Mouse (Mus musculus) lung, embryonic 14.5 days (tissue): ENCODE data around the gene Fgd3. TPM values are rescaled to one million over a fixed set of nuclear protein-coding genes. Genes with fewer than 3 reads are reported as not detected.

Source experiments
- ATAC-seq: fragments of 200-750 bp; cut with Nextera tagmentation; 2 replicates; pipeline ENCODE4 v1.8.0; 2017; ENCODE audit warnings: mild to moderate bottlenecking, moderate TSS enrichment, moderate library complexity; ENCODE audit not compliant: insufficient read depth
- DNase-seq: peaks from one replicate; pipeline ENCODE4 v3.0.0-alpha.2; 2015
- H3K27ac ChIP-seq: fragments of 300-500 bp; sonication (generic); 2 replicates; pipeline ENCODE4 v1.5.1; 2014; ENCODE audit warnings: low read depth, mild to moderate bottlenecking, moderate library complexity
- H3K27me3 ChIP-seq: fragments of 300-500 bp; sonication (generic); 2 replicates; pipeline ENCODE4 v1.6.1; 2014; ENCODE audit warnings: low read length, control low read depth; ENCODE audit not compliant: insufficient read depth
- H3K36me3 ChIP-seq: fragments of 300-500 bp; sonication (generic); 2 replicates; pipeline ENCODE4 v1.6.1; 2014; ENCODE audit warnings: control low read depth; ENCODE audit not compliant: insufficient read depth
- H3K4me1 ChIP-seq: fragments of 300-500 bp; sonication (generic); 2 replicates; pipeline ENCODE4 v1.6.1; 2014; ENCODE audit warnings: antibody characterized with exemption, control low read depth; ENCODE audit not compliant: insufficient read depth
- H3K4me2 ChIP-seq: fragments of 300-500 bp; sonication (generic); 2 replicates; pipeline ENCODE4 v1.6.1; 2014; ENCODE audit warnings: mild to moderate bottlenecking
- H3K4me3 ChIP-seq: fragments of 300-500 bp; sonication (generic); 2 replicates; pipeline ENCODE4 v1.5.1; 2014; ENCODE audit warnings: low read depth, low read length
- H3K9ac ChIP-seq: fragments of 300-500 bp; sonication (generic); 2 replicates; pipeline ENCODE4 v1.6.1; 2014
- H3K9me3 ChIP-seq: fragments of 300-500 bp; sonication (generic); 2 replicates; pipeline ENCODE4 v1.6.1; 2016; ENCODE audit warnings: low read depth, low read length, control low read depth
- CTCF ChIP-seq: IDR thresholded peaks from 2 replicates; pipeline ENCODE4 v1.5.1; 2016; ENCODE audit warnings: antibody characterized with exemption, low read depth
- WGBS: fragments of 180-500 bp; shearing (Covaris S2); extraction: QIAGEN DNeasy Blood & Tissue Kit; methylation state at CpG from one replicate; pipeline ENCODE4 v1.1.7; 2014; 5-methylcytosine and 5-hydroxymethylcytosine counted together
- polyA plus RNA-seq: library from polyadenylated mRNA; unstranded; fragments of >200 nt; fragmentation: Nextera tagmentation; extraction: Ambion mirVana; gene quantifications from 2 replicates; pipeline ENCODE4 v1.2.1, GENCODE M21; 2014

Fgd3 gene
- polyA plus RNA-seq, 1 experiment from 2014 or later: 0.42 TPM

GRCm38 (mm10) chr13:49324871-49325270 lies 4.8 kb upstream of the Fgd3 start:
- H3K4me1 ChIP-seq: no peaks in the 10 kb centered on the region
- H3K4me2 ChIP-seq: no peak overlapping the region
- H3K4me3 ChIP-seq: no peak overlapping the region
- no peak overlapping the region for H3K9ac ChIP-seq
- no peak overlapping the region for H3K27ac ChIP-seq
- no peaks in the 10 kb centered on the region for H3K36me3 ChIP-seq
- H3K27me3 ChIP-seq: no peaks in the 10 kb centered on the region
- no peak for TF ChIP-seq CTCF
- DNase-seq (no peak), ATAC-seq (no peak)
- WGBS: 81% methylated on average over 5 of the region's 5 CpGs
- no peaks in the 10 kb centered on the region for H3K9me3 ChIP-seq

- 84% methylated on average over 5 of the region's 5 CpGs for WGBS
- Histone ChIP-seq H3K36me3 (no peaks in the 10 kb centered on the region), H3K9me3 (no peaks in the 10 kb centered on the region), H3K4me2 (no peak overlapping the region), H3K9ac (no peak overlapping the region), H3K27me3 (no peaks in the 10 kb centered on the region), H3K27ac (no peak overlapping the region), H3K4me1 (no peaks in the 10 kb centered on the region), H3K4me3 (no peak overlapping the region)
- TF ChIP-seq CTCF: no peak
- DNase-seq: no peak
- no peak for ATAC-seq
Observed at GRCm38 (mm10) chr13:49322739-49323138, 2.6 kb upstream of the Fgd3 start.

GRCm38 (mm10) chr13:49322169-49322568 lies 2.1 kb upstream of the Fgd3 start:
- no peak overlapping the region for H3K4me2 ChIP-seq
- TF ChIP-seq CTCF: no peak
- WGBS: 74% methylated on average over 5 of the region's 5 CpGs
- DNase-seq: no peak
- no peaks in the 10 kb centered on the region for H3K9me3 ChIP-seq
- H3K36me3 ChIP-seq: no peaks in the 10 kb centered on the region
- no peak overlapping the region for H3K4me3 ChIP-seq
- no peak overlapping the region for H3K9ac ChIP-seq
- ATAC-seq: no peak
- H3K27ac ChIP-seq: no peak overlapping the region
- no peaks in the 10 kb centered on the region for H3K4me1 ChIP-seq
- H3K27me3 ChIP-seq: no peaks in the 10 kb centered on the region

GRCm38 (mm10) chr13:49321452-49321851 lies 1.3 kb upstream of the Fgd3 start:
- no peak for ATAC-seq
- no peak for TF ChIP-seq CTCF
- no peak for DNase-seq
- Histone ChIP-seq H3K27ac (no peak overlapping the region), H3K36me3 (no peaks in the 10 kb centered on the region), H3K9ac (no peak overlapping the region), H3K9me3 (no peaks in the 10 kb centered on the region), H3K4me1 (no peaks in the 10 kb centered on the region), H3K4me3 (no peak overlapping the region), H3K27me3 (no peaks in the 10 kb centered on the region), H3K4me2 (no peak overlapping the region)
- WGBS: 58% methylated on average over 3 of the region's 3 CpGs

- H3K4me2 ChIP-seq: peak overlapping the region; percentile 62
- no peaks in the 10 kb centered on the region for H3K9me3 ChIP-seq
- no peaks in the 10 kb centered on the region for H3K4me1 ChIP-seq
- no peak overlapping the region for H3K9ac ChIP-seq
- H3K27ac ChIP-seq: no peak overlapping the region
- DNase-seq (no peak), ATAC-seq (peak; percentile 36; the same call in 1 of the 2 replicates)
- WGBS: 74% methylated on average over 1 of the region's 1 CpGs
- no peaks in the 10 kb centered on the region for H3K27me3 ChIP-seq
- no peak overlapping the region for H3K4me3 ChIP-seq
- no peaks in the 10 kb centered on the region for H3K36me3 ChIP-seq
- no peak for TF ChIP-seq CTCF
Observed at GRCm38 (mm10) chr13:49320514-49320913, 403 bp upstream of the Fgd3 start.

- TF ChIP-seq CTCF: no peak
- ATAC-seq (no peak), DNase-seq (no peak)
- no peak overlapping the region for H3K4me2 ChIP-seq
- no peaks in the 10 kb centered on the region for H3K36me3 ChIP-seq
- 83% methylated on average over 7 of the region's 7 CpGs for WGBS
- no peak overlapping the region for H3K9ac ChIP-seq
- no peak overlapping the region for H3K27ac ChIP-seq
- no peaks in the 10 kb centered on the region for H3K27me3 ChIP-seq
- no peaks in the 10 kb centered on the region for H3K4me1 ChIP-seq
- H3K9me3 ChIP-seq: no peaks in the 10 kb centered on the region
- no peak overlapping the region for H3K4me3 ChIP-seq
Observed at GRCm38 (mm10) chr13:49317914-49318313, 2.2 kb downstream of the Fgd3 start.

GRCm38 (mm10) chr13:49317508-49317907 lies 2.6 kb downstream of the Fgd3 start:
- Histone ChIP-seq H3K27ac (no peak overlapping the region), H3K27me3 (no peaks in the 10 kb centered on the region), H3K4me2 (no peak overlapping the region), H3K9me3 (no peaks in the 10 kb centered on the region), H3K9ac (no peak overlapping the region), H3K36me3 (no peaks in the 10 kb centered on the region), H3K4me1 (no peaks in the 10 kb centered on the region), H3K4me3 (no peak overlapping the region)
- WGBS: 65% methylated on average over 6 of the region's 6 CpGs
- no peak for TF ChIP-seq CTCF
- DNase-seq (no peak), ATAC-seq (no peak)

GRCm38 (mm10) chr13:49316386-49317162 lies 3.5 kb downstream of the Fgd3 start:
- no peak overlapping the region for H3K9ac ChIP-seq
- no peak overlapping the region for H3K4me3 ChIP-seq
- no peaks in the 10 kb centered on the region for H3K9me3 ChIP-seq
- H3K4me2 ChIP-seq: no peak overlapping the region
- H3K36me3 ChIP-seq: no peaks in the 10 kb centered on the region
- ATAC-seq: no peak
- no peaks in the 10 kb centered on the region for H3K4me1 ChIP-seq
- no peak for DNase-seq
- WGBS: 58% methylated on average over 9 of the region's 9 CpGs
- H3K27ac ChIP-seq: no peak overlapping the region
- no peak for TF ChIP-seq CTCF
- H3K27me3 ChIP-seq: no peaks in the 10 kb centered on the region
